In genomic region chr11:69366855-69367615, GRCm38 (mm10) we compare ENCODE assay signal across 8 mouse cellular contexts. TPM values are rescaled to one million over a fixed set of nuclear protein-coding genes. Genes with fewer than 3 reads are reported as not detected.
DNase-seq lines count a peak whose midpoint lies in the region; ATAC-seq and TF ChIP-seq lines count a peak whose summit lies in the region.

No protein-coding gene starts in this region.

- 0% methylated on average over 22 of the region's 22 CpGs for WGBS in embryonic facial prominence, embryonic 15.5 days
- under 1% methylated on average over 22 of the region's 22 CpGs for WGBS in hindbrain, embryonic 16.5 days
- WGBS in liver, embryonic 15.5 days (ENCODE audit: insufficient replicate concordance), result 2% methylated on average over 22 of the region's 22 CpGs
- under 1% methylated on average over 22 of the region's 22 CpGs for WGBS in olfactory bulb, adult 2 months

- H3K27me3 ChIP-seq in megakaryocyte, embryonic 14.5 days (replicated peaks), result peaks cover 79% of the 10 kb centered on the region
- H3K27me3 ChIP-seq in embryonic facial prominence, embryonic 15.5 days, result no peaks in the 10 kb centered on the region
- no peaks in the 10 kb centered on the region for H3K27me3 ChIP-seq in hindbrain, embryonic 16.5 days (replicated peaks; ENCODE audit: control insufficient read depth, insufficient read depth, low read length)
- peaks cover 77% of the 10 kb centered on the region for H3K27me3 ChIP-seq in liver, embryonic 15.5 days

- H3K27ac ChIP-seq in embryonic facial prominence, embryonic 15.5 days (replicated peaks), result peak overlapping the region; percentile 99
- peak overlapping the region; percentile 100 for H3K27ac ChIP-seq in hindbrain, embryonic 16.5 days (ENCODE audit: low read depth, low read length)
- H3K27ac ChIP-seq in liver, embryonic 15.5 days (replicated peaks), result peak overlapping the region; percentile 63
- peak overlapping the region; percentile 98 for H3K27ac ChIP-seq in olfactory bulb, adult 2 months (ENCODE audit: insufficient read depth, low read depth, low read length)

- 0 out of 2 replicates have a peak, but pooled peaks cover 2% of the 10 kb centered on the region for H3K9me3 ChIP-seq in megakaryocyte, embryonic 14.5 days
- no peaks in the 10 kb centered on the region for H3K9me3 ChIP-seq in embryonic facial prominence, embryonic 15.5 days (replicated peaks)
- H3K9me3 ChIP-seq in hindbrain, embryonic 16.5 days (ENCODE audit: control insufficient read depth, low read length), result no peaks in the 10 kb centered on the region
- no peaks in the 10 kb centered on the region for H3K9me3 ChIP-seq in liver, embryonic 15.5 days (replicated peaks)

- H3K36me3 ChIP-seq in megakaryocyte, embryonic 14.5 days (replicated peaks; ENCODE audit: low read length), result no peaks in the 10 kb centered on the region
- peaks cover 20% of the 10 kb centered on the region for H3K36me3 ChIP-seq in embryonic facial prominence, embryonic 15.5 days
- H3K36me3 ChIP-seq in hindbrain, embryonic 16.5 days (ENCODE audit: control insufficient read depth, insufficient read depth, low read length), result peaks cover 7% of the 10 kb centered on the region
- no peaks in the 10 kb centered on the region for H3K36me3 ChIP-seq in liver, embryonic 15.5 days (replicated peaks)

- peak overlapping the region; percentile 98 for H3K9ac ChIP-seq in embryonic facial prominence, embryonic 15.5 days
- peak overlapping the region; percentile 100 for H3K9ac ChIP-seq in hindbrain, embryonic 16.5 days (ENCODE audit: low read depth, low read length)
- H3K9ac ChIP-seq in liver, embryonic 15.5 days, result peak overlapping the region; percentile 85

- peak; percentile 32 for DNase-seq in Muller cell, postnatal 12 days (ENCODE audit: inconsistent ontology term)

- peak overlapping the region; percentile 93 for H3K4me3 ChIP-seq in megakaryocyte, embryonic 14.5 days (replicated peaks)
- H3K4me3 ChIP-seq in embryonic facial prominence, embryonic 15.5 days (replicated peaks), result peak overlapping the region; percentile 85
- H3K4me3 ChIP-seq in hindbrain, embryonic 16.5 days (ENCODE audit: low read length), result peak overlapping the region; percentile 91
- peak overlapping the region; percentile 76 for H3K4me3 ChIP-seq in liver, embryonic 15.5 days (replicated peaks)
- peak overlapping the region; percentile 65 for H3K4me3 ChIP-seq in olfactory bulb, adult 2 months (ENCODE audit: insufficient read depth, low read depth, low read length)

- peaks cover 49% of the 10 kb centered on the region for H3K4me1 ChIP-seq in megakaryocyte, embryonic 14.5 days
- peaks cover 65% of the 10 kb centered on the region for H3K4me1 ChIP-seq in embryonic facial prominence, embryonic 15.5 days
- H3K4me1 ChIP-seq in hindbrain, embryonic 16.5 days (ENCODE audit: control insufficient read depth, insufficient read depth, low read depth, low read length), result peaks cover 44% of the 10 kb centered on the region
- peaks cover 63% of the 10 kb centered on the region for H3K4me1 ChIP-seq in liver, embryonic 15.5 days (replicated peaks)
- H3K4me1 ChIP-seq in olfactory bulb, adult 2 months (ENCODE audit: control insufficient read depth, insufficient read depth, low read length), result peaks cover 40% of the 10 kb centered on the region

- H3K4me2 ChIP-seq in embryonic facial prominence, embryonic 15.5 days (replicated peaks), result peak overlapping the region; percentile 90
- peak overlapping the region; percentile 91 for H3K4me2 ChIP-seq in hindbrain, embryonic 16.5 days (ENCODE audit: low read length)
- H3K4me2 ChIP-seq in liver, embryonic 15.5 days, result peak overlapping the region; percentile 95

- TF ChIP-seq CTCF in olfactory bulb, adult 2 months (IDR thresholded peaks at IDR 0.05; ENCODE audit: insufficient read depth, low read depth, low read length), result no peak

- no peak for ATAC-seq in megakaryocyte, adult 5-6 weeks (ENCODE audit: poor library complexity, severe bottlenecking)
- no peak for ATAC-seq in embryonic facial prominence, embryonic 15.5 days (ENCODE audit: insufficient number of reproducible peaks, low FRiP score, low TSS enrichment, low read depth)
- ATAC-seq in hindbrain, embryonic 16.5 days, result no peak
- ATAC-seq in liver, embryonic 15.5 days (ENCODE audit: insufficient read depth), result no peak
- ATAC-seq in granulocyte monocyte progenitor cell, adult 5-6 weeks (replicated peaks; ENCODE audit: poor library complexity, severe bottlenecking), result no peak

- TF ChIP-seq POLR2A in olfactory bulb, adult 2 months (IDR thresholded peaks at IDR 0.05; ENCODE audit: insufficient read depth, low read depth, low read length), result no peak

RNA-seq across cellular contexts. Expression of gene Chd3, which starts 2.2 kb away (rescaled TPM):
- 14.5 and 29.7 TPM in 2 replicates for polyA plus RNA-seq in megakaryocyte, embryonic 14.5 days (2012; ENCODE audit: insufficient read depth, low replicate concordance)
- total RNA-seq in megakaryocyte, adult 5-6 weeks (2015), result 13.6 and 13.9 TPM in 2 replicates
- 17.1 and 19.8 TPM in 2 replicates for total RNA-seq in megakaryocyte, adult 5-6 weeks (2017)
- 88.3 and 91.8 TPM in 2 replicates for polyA plus RNA-seq in embryonic facial prominence, embryonic 15.5 days (2015; fragmentation: Nextera tagmentation; extraction: Ambion mirVana)
- polyA plus RNA-seq in hindbrain, embryonic 16.5 days (2015; fragmentation: Nextera tagmentation; extraction: Ambion mirVana), result 68.0 and 73.2 TPM in 2 replicates
- polyA plus RNA-seq in liver, embryonic 15.5 days (2015; fragmentation: Nextera tagmentation; extraction: Ambion mirVana), result 3.4 and 5.8 TPM in 2 replicates
- 175 and 278 TPM in 2 replicates for polyA plus RNA-seq in olfactory bulb, adult 2 months (2012; ENCODE audit: insufficient read depth, insufficient read length, low replicate concordance, missing spikeins)
- total RNA-seq in granulocyte monocyte progenitor cell, adult 5-6 weeks (2014; fragmentation: Nextera tagmentation), result 37.0 and 59.8 TPM in 2 replicates
- 26.9 and 37.7 TPM in 2 replicates for total RNA-seq in granulocyte monocyte progenitor cell, adult 5-6 weeks (2017)

RNA-seq across cellular contexts. Expression of gene Rnf227, which starts 26.8 kb away (rescaled TPM):
- not detected in 2 replicates for polyA plus RNA-seq in megakaryocyte, embryonic 14.5 days (2012; ENCODE audit: insufficient read depth, low replicate concordance)
- 3.7 and 8.1 TPM in 2 replicates for total RNA-seq in megakaryocyte, adult 5-6 weeks (2015)
- 7.2 and 8.7 TPM in 2 replicates for total RNA-seq in megakaryocyte, adult 5-6 weeks (2017)
- 24.5 and 24.7 TPM in 2 replicates for polyA plus RNA-seq in embryonic facial prominence, embryonic 15.5 days (2015; fragmentation: Nextera tagmentation; extraction: Ambion mirVana)
- polyA plus RNA-seq in hindbrain, embryonic 16.5 days (2015; fragmentation: Nextera tagmentation; extraction: Ambion mirVana), result 239 and 257 TPM in 2 replicates
- polyA plus RNA-seq in liver, embryonic 15.5 days (2015; fragmentation: Nextera tagmentation; extraction: Ambion mirVana), result 0.97 and 1.3 TPM in 2 replicates
- polyA plus RNA-seq in olfactory bulb, adult 2 months (2012; ENCODE audit: insufficient read depth, insufficient read length, low replicate concordance, missing spikeins), result not detected in 2 replicates
- total RNA-seq in granulocyte monocyte progenitor cell, adult 5-6 weeks (2014; fragmentation: Nextera tagmentation), result 5.4 and 6.7 TPM in 2 replicates
- total RNA-seq in granulocyte monocyte progenitor cell, adult 5-6 weeks (2017), result 4.5 and 7.6 TPM in 2 replicates

RNA-seq across cellular contexts. Expression of gene Naa38, which starts 28.3 kb away (rescaled TPM):
- polyA plus RNA-seq in megakaryocyte, embryonic 14.5 days (2012; ENCODE audit: insufficient read depth, low replicate concordance), result 33.8 and 159 TPM in 2 replicates
- 90.6 and 105 TPM in 2 replicates for total RNA-seq in megakaryocyte, adult 5-6 weeks (2015)
- 147 and 161 TPM in 2 replicates for total RNA-seq in megakaryocyte, adult 5-6 weeks (2017)
- 150 and 158 TPM in 2 replicates for polyA plus RNA-seq in embryonic facial prominence, embryonic 15.5 days (2015; fragmentation: Nextera tagmentation; extraction: Ambion mirVana)
- 102 and 130 TPM in 2 replicates for polyA plus RNA-seq in hindbrain, embryonic 16.5 days (2015; fragmentation: Nextera tagmentation; extraction: Ambion mirVana)
- polyA plus RNA-seq in liver, embryonic 15.5 days (2015; fragmentation: Nextera tagmentation; extraction: Ambion mirVana), result 77.2 and 88.0 TPM in 2 replicates
- polyA plus RNA-seq in olfactory bulb, adult 2 months (2012; ENCODE audit: insufficient read depth, insufficient read length, low replicate concordance, missing spikeins), result not detected in 2 replicates
- total RNA-seq in granulocyte monocyte progenitor cell, adult 5-6 weeks (2014; fragmentation: Nextera tagmentation), result 164 and 170 TPM in 2 replicates
- total RNA-seq in granulocyte monocyte progenitor cell, adult 5-6 weeks (2017), result 112 and 181 TPM in 2 replicates

RNA-seq across cellular contexts. Expression of gene Cyb5d1, which starts 28.4 kb away (rescaled TPM):
- 0.25 and 2.4 TPM in 2 replicates for polyA plus RNA-seq in megakaryocyte, embryonic 14.5 days (2012; ENCODE audit: insufficient read depth, low replicate concordance)
- total RNA-seq in megakaryocyte, adult 5-6 weeks (2015), result 11.6 and 15.3 TPM in 2 replicates
- total RNA-seq in megakaryocyte, adult 5-6 weeks (2017), result 24.0 and 28.1 TPM in 2 replicates
- 32.6 and 40.9 TPM in 2 replicates for polyA plus RNA-seq in embryonic facial prominence, embryonic 15.5 days (2015; fragmentation: Nextera tagmentation; extraction: Ambion mirVana)
- polyA plus RNA-seq in hindbrain, embryonic 16.5 days (2015; fragmentation: Nextera tagmentation; extraction: Ambion mirVana), result 28.7 and 33.0 TPM in 2 replicates
- polyA plus RNA-seq in liver, embryonic 15.5 days (2015; fragmentation: Nextera tagmentation; extraction: Ambion mirVana), result 9.6 and 11.0 TPM in 2 replicates
- polyA plus RNA-seq in olfactory bulb, adult 2 months (2012; ENCODE audit: insufficient read depth, insufficient read length, low replicate concordance, missing spikeins), result not detected in 2 replicates
- total RNA-seq in granulocyte monocyte progenitor cell, adult 5-6 weeks (2014; fragmentation: Nextera tagmentation), result 22.8 and 25.2 TPM in 2 replicates
- 32.7 and 38.2 TPM in 2 replicates for total RNA-seq in granulocyte monocyte progenitor cell, adult 5-6 weeks (2017)

RNA-seq across cellular contexts. Expression of gene Tmem88, which starts 31.0 kb away (rescaled TPM):
- 0.35 TPM in 1 of 2 replicates, not detected in the other for polyA plus RNA-seq in megakaryocyte, embryonic 14.5 days (2012; ENCODE audit: insufficient read depth, low replicate concordance)
- 0.14 TPM in 1 of 2 replicates, not detected in the other for total RNA-seq in megakaryocyte, adult 5-6 weeks (2015)
- total RNA-seq in megakaryocyte, adult 5-6 weeks (2017), result 0.18 TPM in 1 of 2 replicates, not detected in the other
- 19.5 and 20.0 TPM in 2 replicates for polyA plus RNA-seq in embryonic facial prominence, embryonic 15.5 days (2015; fragmentation: Nextera tagmentation; extraction: Ambion mirVana)
- polyA plus RNA-seq in hindbrain, embryonic 16.5 days (2015; fragmentation: Nextera tagmentation; extraction: Ambion mirVana), result 8.9 and 9.2 TPM in 2 replicates
- 6.6 and 7.1 TPM in 2 replicates for polyA plus RNA-seq in liver, embryonic 15.5 days (2015; fragmentation: Nextera tagmentation; extraction: Ambion mirVana)
- not detected in 2 replicates for polyA plus RNA-seq in olfactory bulb, adult 2 months (2012; ENCODE audit: insufficient read depth, insufficient read length, low replicate concordance, missing spikeins)
- total RNA-seq in granulocyte monocyte progenitor cell, adult 5-6 weeks (2014; fragmentation: Nextera tagmentation), result not detected in 2 replicates
- total RNA-seq in granulocyte monocyte progenitor cell, adult 5-6 weeks (2017), result 0.56 TPM in 1 of 2 replicates, not detected in the other

Comparison
In these comparisons a context has a peak if more than half of its experiments do, and no peak if none do; other contexts are left out.
1. RNA of gene Rnf227, which starts 26.8 kb away (polyA plus RNA-seq): 239 to 257 TPM in hindbrain, embryonic 16.5 days, not detected in olfactory bulb, adult 2 months and 24.5 to 24.7 TPM in embryonic facial prominence, embryonic 15.5 days; 0.97 to 1.3 TPM in liver, embryonic 15.5 days and not detected in megakaryocyte, embryonic 14.5 days; every median in the first group is over 10 times any median in the second.
2. RNA of gene Naa38, which starts 28.3 kb away (polyA plus RNA-seq): 33.8 to 159 TPM in megakaryocyte, embryonic 14.5 days, 150 to 158 TPM in embryonic facial prominence, embryonic 15.5 days, 102 to 130 TPM in hindbrain, embryonic 16.5 days and 77.2 to 88.0 TPM in liver, embryonic 15.5 days; not detected in olfactory bulb, adult 2 months; every median in the first group is over 10 times any median in the second.
3. Peak in every context shown above with its lines, with median percentiles within 50 percentile points of each other: H3K4me3 ChIP-seq, H3K27ac ChIP-seq, H3K4me2 ChIP-seq and H3K9ac ChIP-seq.